Mouse (Mus musculus) limb, embryonic 14.5 days (tissue): ENCODE measurements around the gene Zfp275. TPM values are rescaled to one million over a fixed set of nuclear protein-coding genes. Genes with fewer than 3 reads are reported as not detected.
"Not testable (repeated sequence)": the region's sequence is repeated elsewhere in the genome, so short reads cannot be mapped to it uniquely, and the experiment has no call there.

Experiments used
- ATAC-seq: fragments of 200-750 bp; cut with Nextera tagmentation; 2 replicates; pipeline ENCODE4 v1.8.0; 2017; ENCODE audit warnings: low read depth, moderate number of reproducible peaks, moderate TSS enrichment; ENCODE audit not compliant: low FRiP score
- DNase-seq: peaks from one replicate; pipeline ENCODE4 v3.0.0-alpha.2; 2015; ENCODE audit warnings: low spot score
- H3K27ac ChIP-seq: fragments of 300-500 bp; sonication (generic); replicated peaks from 2 replicates; pipeline ENCODE4 v1.5.1; 2014; ENCODE audit warnings: low read depth, mild to moderate bottlenecking, low read length, moderate library complexity, mixed read lengths
- H3K27me3 ChIP-seq: fragments of 300-500 bp; sonication (generic); 2 replicates; pipeline ENCODE4 v1.6.1; 2014; ENCODE audit warnings: low read length, mixed read lengths; ENCODE audit not compliant: control insufficient read depth, insufficient read depth
- H3K36me3 ChIP-seq: fragments of 300-500 bp; sonication (generic); 2 replicates; pipeline ENCODE4 v1.6.1; 2014; ENCODE audit warnings: mild to moderate bottlenecking, low read length, moderate library complexity, mixed read lengths; ENCODE audit not compliant: control insufficient read depth, insufficient read depth
- H3K4me1 ChIP-seq: fragments of 300-500 bp; sonication (generic); 2 replicates; pipeline ENCODE4 v1.6.1; 2014; ENCODE audit warnings: antibody characterized with exemption, low read length, mixed read lengths; ENCODE audit not compliant: control insufficient read depth, insufficient read depth
- H3K4me2 ChIP-seq: fragments of 300-500 bp; sonication (generic); replicated peaks from 2 replicates; pipeline ENCODE4 v1.6.1; 2014; ENCODE audit warnings: low read depth, mild to moderate bottlenecking, low read length, moderate library complexity; ENCODE audit not compliant: severe bottlenecking
- H3K4me3 ChIP-seq: fragments of 300-500 bp; sonication (generic); replicated peaks from 2 replicates; pipeline ENCODE4 v1.5.1; 2014; ENCODE audit warnings: low read length
- H3K9ac ChIP-seq: fragments of 300-500 bp; sonication (generic); 2 replicates; pipeline ENCODE4 v1.6.1; 2014; ENCODE audit warnings: mild to moderate bottlenecking, low read depth, low read length, moderate library complexity; ENCODE audit not compliant: severe bottlenecking
- H3K9me3 ChIP-seq: fragments of 300-500 bp; sonication (generic); 2 replicates; pipeline ENCODE4 v1.6.1; 2016; ENCODE audit warnings: low read length; ENCODE audit not compliant: control insufficient read depth
- POLR2A ChIP-seq: fragments of 200-500 bp; IDR thresholded peaks from 2 replicates; pipeline ENCODE4 v1.8.0; 2012; ENCODE audit warnings: inconsistent platforms, mild to moderate bottlenecking, moderate library complexity, borderline replicate concordance; ENCODE audit not compliant: insufficient read depth, insufficient read length; ENCODE audit errors: extremely low read depth
- WGBS: fragments of 180-500 bp; shearing (Covaris S2); extraction: QIAGEN DNeasy Blood & Tissue Kit; methylation state at CpG from one replicate; pipeline ENCODE4 v1.1.7; 2014; 5-methylcytosine and 5-hydroxymethylcytosine counted together
- polyA plus RNA-seq, 2 experiments: library from polyadenylated mRNA; depleted of rRNA in 1 of 2; stranded (reverse) in 1 of 2; unstranded in 1 of 2; fragments of >200 nt; fragmentation: Nextera tagmentation in 1 of 2; extraction: Ambion mirVana in 1 of 2; gene quantifications; 2 replicates each; pipeline versions ENCODE4 v1.2.1 to v1.2.3; 2012 to 2014

The Zfp275 gene
- polyA plus RNA-seq, 2 experiments = 24.0 to 38.1 TPM

GRCm38 (mm10) chrX:73384924-73385323 lies 42.5 kb downstream of the Zfp275 start:
- H3K4me1 ChIP-seq = no peaks in the 10 kb centered on the region
- whole genome bisulfite sequencing = 40% methylated on average over 1 of the region's 1 CpGs
- no peak for DNase-seq
- ATAC-seq = no peak
- H3K36me3 ChIP-seq = no peaks in the 10 kb centered on the region
- H3K27me3 ChIP-seq = no peaks in the 10 kb centered on the region
- no peak overlapping the region for H3K9ac ChIP-seq
- no peak overlapping the region for H3K4me3 ChIP-seq
- H3K4me2 ChIP-seq = no peak overlapping the region
- H3K9me3 ChIP-seq = no peaks in the 10 kb centered on the region
- no peak for TF ChIP-seq POLR2A
- no peak overlapping the region for H3K27ac ChIP-seq

GRCm38 (mm10) chrX:73391481-73391880 lies 49.1 kb downstream of the Zfp275 start:
- Histone ChIP-seq H3K9ac (no peak overlapping the region), H3K27ac (no peak overlapping the region), H3K4me2 (no peak overlapping the region), H3K9me3 (no peaks in the 10 kb centered on the region), H3K4me1 (no peaks in the 10 kb centered on the region), H3K36me3 (no peaks in the 10 kb centered on the region), H3K27me3 (no peaks in the 10 kb centered on the region), H3K4me3 (no peak overlapping the region)
- DNase-seq (no peak), ATAC-seq (no peak)
- WGBS = 64% methylated on average over 4 of the region's 4 CpGs
- no peak for TF ChIP-seq POLR2A

GRCm38 (mm10) chrX:73396446-73396845 lies 54.0 kb downstream of the Zfp275 start:
- Histone ChIP-seq H3K27ac (no peak overlapping the region), H3K4me3 (no peak overlapping the region), H3K9ac (no peak overlapping the region), H3K4me1 (no peaks in the 10 kb centered on the region), H3K9me3 (no peaks in the 10 kb centered on the region), H3K4me2 (no peak overlapping the region), H3K36me3 (no peaks in the 10 kb centered on the region), H3K27me3 (no peaks in the 10 kb centered on the region)
- DNase-seq (no peak), ATAC-seq (no peak)
- 88% methylated on average over 1 of the region's 1 CpGs for WGBS
- no peak for TF ChIP-seq POLR2A

GRCm38 (mm10) chrX:73398636-73399035 lies 56.2 kb downstream of the Zfp275 start, which contains the start of gene Gm18336:
Gene Gm18336 (minus strand): TSS chrX:73398736.
- H3K4me2 ChIP-seq, H3K27me3 ChIP-seq, H3K9me3 ChIP-seq, H3K27ac ChIP-seq, ATAC-seq, H3K4me1 ChIP-seq, DNase-seq, H3K36me3 ChIP-seq, H3K9ac ChIP-seq, H3K4me3 ChIP-seq: not testable (repeated sequence)
- 38% methylated on average over 1 of the region's 2 CpGs for WGBS

GRCm38 (mm10) chrX:73400951-73401350 lies 58.5 kb downstream of the Zfp275 start:
- Histone ChIP-seq H3K9ac (no peak overlapping the region), H3K4me3 (no peak overlapping the region), H3K9me3 (no peaks in the 10 kb centered on the region), H3K36me3 (no peaks in the 10 kb centered on the region), H3K27ac (no peak overlapping the region), H3K4me1 (no peaks in the 10 kb centered on the region), H3K27me3 (no peaks in the 10 kb centered on the region), H3K4me2 (no peak overlapping the region)
- ATAC-seq (no peak), DNase-seq (no peak)
- WGBS = 92% methylated on average over 20 of the region's 20 CpGs
- TF ChIP-seq POLR2A = no peak

GRCm38 (mm10) chrX:73401616-73402015 lies 59.2 kb downstream of the Zfp275 start:
- H3K9me3 ChIP-seq = no peaks in the 10 kb centered on the region
- no peak overlapping the region for H3K9ac ChIP-seq
- no peaks in the 10 kb centered on the region for H3K36me3 ChIP-seq
- H3K27ac ChIP-seq = no peak overlapping the region
- ATAC-seq = no peak
- H3K4me1 ChIP-seq = no peaks in the 10 kb centered on the region
- H3K4me3 ChIP-seq = no peak overlapping the region
- 92% methylated on average over 12 of the region's 12 CpGs for WGBS
- TF ChIP-seq POLR2A = no peak
- H3K4me2 ChIP-seq = no peak overlapping the region
- H3K27me3 ChIP-seq = no peaks in the 10 kb centered on the region
- no peak for DNase-seq

Other genes with a start within 250 kb of the Zfp275 start
- 0.87 and 3.8 TPM in 2 replicates for gene Xlr3a, start 245.5 kb upstream of the Zfp275 start, polyA plus RNA-seq (2012; rRNA removed)
- 1.4 and 1.6 TPM in 2 replicates for gene Xlr3a, start 245.5 kb upstream of the Zfp275 start, polyA plus RNA-seq (2014; fragmentation: Nextera tagmentation; extraction: Ambion mirVana)
- gene Gm14685, start 225.6 kb upstream of the Zfp275 start, polyA plus RNA-seq (2012; rRNA removed) = 0.06 and 0.10 TPM in 2 replicates
- 0.18 TPM in 1 of 2 replicates, not detected in the other for gene Gm14685, start 225.6 kb upstream of the Zfp275 start, polyA plus RNA-seq (2014; fragmentation: Nextera tagmentation; extraction: Ambion mirVana)
- not detected in 2 replicates for gene Xlr5b, start 193.8 kb upstream of the Zfp275 start, polyA plus RNA-seq (2012; rRNA removed)
- not detected in 2 replicates for gene Xlr5b, start 193.8 kb upstream of the Zfp275 start, polyA plus RNA-seq (2014; fragmentation: Nextera tagmentation; extraction: Ambion mirVana)
- 0.05 and 0.16 TPM in 2 replicates for gene DXBay18, start 193.2 kb upstream of the Zfp275 start, polyA plus RNA-seq (2012; rRNA removed)
- gene DXBay18, start 193.2 kb upstream of the Zfp275 start, polyA plus RNA-seq (2014; fragmentation: Nextera tagmentation; extraction: Ambion mirVana) = 0.22 TPM in 1 of 2 replicates, not detected in the other
- not detected in 2 replicates for gene Spin2d, start 165.6 kb upstream of the Zfp275 start, polyA plus RNA-seq (2012; rRNA removed)
- not detected in 2 replicates for gene Spin2d, start 165.6 kb upstream of the Zfp275 start, polyA plus RNA-seq (2014; fragmentation: Nextera tagmentation; extraction: Ambion mirVana)
- 5.9 and 17.4 TPM in 2 replicates for gene Xlr3b, start 150.4 kb upstream of the Zfp275 start, polyA plus RNA-seq (2012; rRNA removed)
- 4.6 and 10.2 TPM in 2 replicates for gene Xlr3b, start 150.4 kb upstream of the Zfp275 start, polyA plus RNA-seq (2014; fragmentation: Nextera tagmentation; extraction: Ambion mirVana)
- 0.29 and 0.98 TPM in 2 replicates for gene Xlr4b, start 128.3 kb upstream of the Zfp275 start, polyA plus RNA-seq (2012; rRNA removed)
- 0.30 and 1.3 TPM in 2 replicates for gene Xlr4b, start 128.3 kb upstream of the Zfp275 start, polyA plus RNA-seq (2014; fragmentation: Nextera tagmentation; extraction: Ambion mirVana)
- gene F8a, start 114.3 kb upstream of the Zfp275 start, polyA plus RNA-seq (2012; rRNA removed) = 6.9 and 10.1 TPM in 2 replicates
- 11.9 and 12.3 TPM in 2 replicates for gene F8a, start 114.3 kb upstream of the Zfp275 start, polyA plus RNA-seq (2014; fragmentation: Nextera tagmentation; extraction: Ambion mirVana)
- gene Xlr4c, start 99.5 kb upstream of the Zfp275 start, polyA plus RNA-seq (2012; rRNA removed) = 0.47 TPM in 1 of 2 replicates, not detected in the other
- not detected in 2 replicates for gene Xlr4c, start 99.5 kb upstream of the Zfp275 start, polyA plus RNA-seq (2014; fragmentation: Nextera tagmentation; extraction: Ambion mirVana)
- 0.24 and 0.38 TPM in 2 replicates for gene Xlr3c, start 77.2 kb upstream of the Zfp275 start, polyA plus RNA-seq (2012; rRNA removed)
- 0.12 and 0.41 TPM in 2 replicates for gene Xlr3c, start 77.2 kb upstream of the Zfp275 start, polyA plus RNA-seq (2014; fragmentation: Nextera tagmentation; extraction: Ambion mirVana)
- gene Xlr5a, start 49.6 kb upstream of the Zfp275 start, polyA plus RNA-seq (2012; rRNA removed) = 0.06 TPM in 1 of 2 replicates, not detected in the other
- 0.12 TPM in 1 of 2 replicates, not detected in the other for gene Xlr5a, start 49.6 kb upstream of the Zfp275 start, polyA plus RNA-seq (2014; fragmentation: Nextera tagmentation; extraction: Ambion mirVana)
- gene Xlr5c, start 49.6 kb upstream of the Zfp275 start, polyA plus RNA-seq (2012; rRNA removed) = not detected in 2 replicates
- gene Xlr5c, start 49.6 kb upstream of the Zfp275 start, polyA plus RNA-seq (2014; fragmentation: Nextera tagmentation; extraction: Ambion mirVana) = not detected in 2 replicates
- gene Gm45015, start 5.8 kb upstream of the Zfp275 start, polyA plus RNA-seq (2012; rRNA removed) = not detected in 2 replicates
- gene Gm45015, start 5.8 kb upstream of the Zfp275 start, polyA plus RNA-seq (2014; fragmentation: Nextera tagmentation; extraction: Ambion mirVana) = not detected in 2 replicates
- gene Gm18336, start 56.1 kb downstream of the Zfp275 start, polyA plus RNA-seq (2012; rRNA removed) = not detected in 2 replicates
- not detected in 2 replicates for gene Gm18336, start 56.1 kb downstream of the Zfp275 start, polyA plus RNA-seq (2014; fragmentation: Nextera tagmentation; extraction: Ambion mirVana)
- 0.35 and 0.49 TPM in 2 replicates for gene Zfp92, start 68.5 kb downstream of the Zfp275 start, polyA plus RNA-seq (2012; rRNA removed)
- gene Zfp92, start 68.5 kb downstream of the Zfp275 start, polyA plus RNA-seq (2014; fragmentation: Nextera tagmentation; extraction: Ambion mirVana) = 0.12 and 0.25 TPM in 2 replicates
- 0.83 and 0.87 TPM in 2 replicates for gene Trex2, start 92.7 kb downstream of the Zfp275 start, polyA plus RNA-seq (2012; rRNA removed)
- 0.93 and 0.99 TPM in 2 replicates for gene Trex2, start 92.7 kb downstream of the Zfp275 start, polyA plus RNA-seq (2014; fragmentation: Nextera tagmentation; extraction: Ambion mirVana)
- gene Haus7, start 116.4 kb downstream of the Zfp275 start, polyA plus RNA-seq (2012; rRNA removed) = 39.6 and 48.7 TPM in 2 replicates
- 56.1 and 61.6 TPM in 2 replicates for gene Haus7, start 116.4 kb downstream of the Zfp275 start, polyA plus RNA-seq (2014; fragmentation: Nextera tagmentation; extraction: Ambion mirVana)
- 399 and 527 TPM in 2 replicates for gene Bgn, start 141.0 kb downstream of the Zfp275 start, polyA plus RNA-seq (2012; rRNA removed)
- 223 and 226 TPM in 2 replicates for gene Bgn, start 141.0 kb downstream of the Zfp275 start, polyA plus RNA-seq (2014; fragmentation: Nextera tagmentation; extraction: Ambion mirVana)
- 0.77 and 0.79 TPM in 2 replicates for gene Atp2b3, start 160.5 kb downstream of the Zfp275 start, polyA plus RNA-seq (2012; rRNA removed)
- gene Atp2b3, start 160.5 kb downstream of the Zfp275 start, polyA plus RNA-seq (2014; fragmentation: Nextera tagmentation; extraction: Ambion mirVana) = 0.64 and 0.65 TPM in 2 replicates